Mouse (Mus musculus) C2C12 (cell line): ENCODE results near the gene Cdk5r2.

Experiments
- CTCF ChIP-seq: IDR thresholded peaks from one replicate; pipeline ENCODE4 v1.5.1; 2011; ENCODE audit not compliant: control insufficient read depth, insufficient read depth, insufficient read length
- USF1 ChIP-seq: IDR thresholded peaks from one replicate; pipeline ENCODE4 v1.6.1; 2011; ENCODE audit warnings: low read depth, mild to moderate bottlenecking, control low read depth, moderate library complexity

DNA sequence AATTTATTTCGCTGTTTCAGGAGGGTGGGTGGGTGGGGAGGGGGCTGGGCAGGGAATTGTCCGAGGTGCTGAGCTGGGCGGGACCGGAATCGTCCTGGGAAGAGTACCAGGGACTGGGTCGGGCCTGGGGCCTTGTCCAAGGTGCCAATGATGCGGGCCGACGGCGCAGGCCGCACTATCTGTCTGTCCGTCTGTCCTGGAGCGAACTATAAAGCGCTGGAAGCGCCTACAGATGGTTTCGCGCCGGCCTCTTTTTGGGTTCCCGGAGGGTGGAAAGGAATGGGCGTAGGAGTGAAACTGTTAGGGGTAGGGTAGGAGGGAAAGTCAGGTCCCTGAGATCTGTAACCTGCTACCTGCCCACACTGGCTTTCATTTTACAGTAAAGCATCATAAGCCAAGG is 2.5 kb downstream of the Cdk5r2 start:
- TF ChIP-seq CTCF: no peak
- TF ChIP-seq USF1: no peak
